Mouse (Mus musculus) gastrocnemius, adult 2 months (tissue): Measurements from ENCODE around the gene Bnip2. TPM values are rescaled to one million over a fixed set of nuclear protein-coding genes. Genes with fewer than 3 reads are reported as not detected.
A peak's percentile ranks its signal among the peaks of the same experiment; 100 is the strongest.

Experiments
- DNase-seq: peaks from one replicate; pipeline ENCODE4 v3.0.0; 2022
- H3K27ac ChIP-seq: fragments of 200-600 bp; 2 replicates; pipeline ENCODE4 v1.8.1; 2022; ENCODE audit warnings: mild to moderate bottlenecking
- H3K4me3 ChIP-seq: fragments of 200-600 bp; 2 replicates; pipeline ENCODE4 v1.8.1; 2022; ENCODE audit warnings: mild to moderate bottlenecking, moderate library complexity
- CTCF ChIP-seq: fragments of 200-600 bp; IDR thresholded peaks from 2 replicates; pipeline ENCODE4 v1.8.1; 2022; ENCODE audit warnings: antibody characterized with exemption, mild to moderate bottlenecking, moderate library complexity
- intact Hi-C: fragments of 180-260 bp; cut with DNase I; formaldehyde crosslinking; loops from one replicate; pipeline ENCODE4 v1.15.1; 2025
- total RNA-seq, 2 experiments: library from RNA; stranded (reverse); gene quantifications; 2 replicates each; pipeline ENCODE4 v1.2.3; 2021

The Bnip2 gene
- total RNA-seq, 2 experiments from 2014 or later = 80.0 to 99.7 TPM

DNA sequence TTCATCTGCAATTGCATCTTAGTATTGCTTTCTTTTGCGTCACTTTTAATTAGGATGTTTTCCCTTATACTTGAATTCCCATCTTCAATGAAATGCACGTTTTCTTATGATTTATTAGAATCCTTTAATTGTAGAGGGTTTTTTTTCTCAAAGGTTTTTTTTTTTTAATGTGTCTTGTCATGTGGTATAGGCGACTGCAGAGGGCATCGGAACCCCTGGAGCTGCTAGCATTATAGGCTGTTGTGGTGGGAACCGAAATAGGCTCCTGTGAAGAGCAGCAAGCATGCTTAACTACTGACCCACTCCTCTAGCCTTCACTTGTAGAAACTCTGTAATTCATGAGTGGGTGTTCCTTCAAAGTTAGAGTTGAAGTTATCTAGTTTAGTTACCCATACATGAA lies 1.1 kb downstream of the Bnip2 start:
- no peak for DNase-seq
- intact Hi-C loops = no loop called here
- TF ChIP-seq CTCF = no peak
- Histone ChIP-seq H3K27ac (peak overlapping the region; percentile 99), H3K4me3 (peak overlapping the region; percentile 100)

DNA sequence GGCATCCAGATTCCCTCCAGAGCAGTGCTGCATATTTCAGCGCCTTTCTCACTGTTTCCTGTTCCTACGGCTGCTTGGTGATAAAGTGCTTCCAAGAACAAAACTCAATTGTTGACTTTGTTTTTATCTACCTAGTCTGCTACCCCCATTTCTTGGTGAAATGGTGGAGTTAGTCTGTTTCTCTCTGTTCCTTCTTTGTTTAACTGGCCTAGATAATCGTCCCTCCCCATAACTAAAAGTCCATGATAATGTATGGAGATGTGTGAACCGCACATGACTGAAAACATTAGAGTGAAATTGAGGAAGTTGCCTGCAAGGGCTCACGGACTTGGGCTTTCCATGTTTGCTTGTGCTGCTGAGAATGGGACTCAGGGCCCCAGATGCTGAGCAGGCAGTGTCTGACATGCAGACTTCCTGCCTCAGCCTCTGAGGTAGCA lies 3.6 kb downstream of the Bnip2 start:
- TF ChIP-seq CTCF = no peak
- Histone ChIP-seq H3K27ac (peak overlapping the region; percentile 25; the same call in 1 of the 2 replicates), H3K4me3 (no peak overlapping the region)
- intact Hi-C loops = no loop called here
- no peak for DNase-seq

- intact Hi-C loops = no loop called here
- Histone ChIP-seq H3K4me3 (no peak overlapping the region), H3K27ac (no peak overlapping the region)
- no peak for DNase-seq
- no peak for TF ChIP-seq CTCF
Measured at GRCm38 (mm10) chr9:69993479-69993878, 4.2 kb downstream of the Bnip2 start.

GRCm38 (mm10) chr9:69994547-69994946 lies 5.3 kb downstream of the Bnip2 start:
- H3K4me3 ChIP-seq = no peak overlapping the region
- H3K27ac ChIP-seq = 0 out of 2 replicates have a peak overlapping the region, but pooled peaks have one; percentile 20
- intact Hi-C loops = loop anchor here (2.0 kb wide), 1 partner anchor 18 kb away; the partner anchor contains the start of gene Gtf2a2
- no peak for TF ChIP-seq CTCF
- DNase-seq = no peak

GRCm38 (mm10) chr9:69999318-69999717 lies 10.1 kb downstream of the Bnip2 start:
- no peak for DNase-seq
- H3K4me3 ChIP-seq = no peak overlapping the region
- no peak overlapping the region for H3K27ac ChIP-seq
- intact Hi-C loops = no loop called here
- peak; percentile 36 for TF ChIP-seq CTCF

DNA sequence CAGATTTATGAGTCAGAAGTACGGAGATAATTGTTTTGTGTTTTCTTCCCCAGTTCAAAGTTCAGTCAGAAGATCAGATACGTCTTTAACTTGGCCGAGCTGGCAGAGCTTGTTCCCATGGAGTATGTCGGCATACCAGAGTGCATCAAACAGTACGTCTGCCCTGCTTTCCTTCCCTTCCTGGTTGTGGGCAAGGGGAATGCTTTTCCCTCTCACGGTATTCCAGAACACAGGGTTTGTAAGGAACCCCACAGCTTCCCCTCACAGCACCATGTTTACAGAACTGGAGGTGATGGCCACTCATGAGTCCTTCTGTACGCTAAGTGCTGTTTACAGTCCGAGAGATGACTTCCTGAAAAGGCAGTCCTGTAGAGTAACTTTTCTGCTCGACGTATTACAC lies 14.2 kb downstream of the Bnip2 start:
- Histone ChIP-seq H3K4me3 (no peak overlapping the region), H3K27ac (no peak overlapping the region)
- no peak for TF ChIP-seq CTCF
- intact Hi-C loops = no loop called here
- DNase-seq = no peak

DNA sequence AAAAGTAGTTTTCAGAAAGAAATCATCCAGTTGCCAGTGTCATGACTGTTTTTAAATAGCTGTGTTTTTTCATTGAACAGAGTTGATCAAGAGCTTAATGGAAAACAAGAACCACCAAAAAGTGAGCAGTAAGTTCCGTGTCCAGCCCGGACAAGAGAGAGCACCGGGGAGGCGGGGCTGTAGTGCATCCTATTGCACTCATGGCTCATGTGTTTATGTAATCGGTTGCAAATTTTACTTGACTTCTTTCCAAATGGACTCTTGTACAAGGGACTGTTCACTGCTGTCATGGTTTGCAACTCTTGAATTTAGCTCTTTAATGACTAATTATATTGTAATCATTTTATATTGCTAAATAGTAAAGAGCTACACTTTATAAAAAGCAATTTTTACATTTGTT lies 17.7 kb downstream of the Bnip2 start:
- no peak overlapping the region for H3K27ac ChIP-seq
- TF ChIP-seq CTCF = no peak
- intact Hi-C loops = no loop called here
- no peak for DNase-seq
- no peak overlapping the region for H3K4me3 ChIP-seq

DNA sequence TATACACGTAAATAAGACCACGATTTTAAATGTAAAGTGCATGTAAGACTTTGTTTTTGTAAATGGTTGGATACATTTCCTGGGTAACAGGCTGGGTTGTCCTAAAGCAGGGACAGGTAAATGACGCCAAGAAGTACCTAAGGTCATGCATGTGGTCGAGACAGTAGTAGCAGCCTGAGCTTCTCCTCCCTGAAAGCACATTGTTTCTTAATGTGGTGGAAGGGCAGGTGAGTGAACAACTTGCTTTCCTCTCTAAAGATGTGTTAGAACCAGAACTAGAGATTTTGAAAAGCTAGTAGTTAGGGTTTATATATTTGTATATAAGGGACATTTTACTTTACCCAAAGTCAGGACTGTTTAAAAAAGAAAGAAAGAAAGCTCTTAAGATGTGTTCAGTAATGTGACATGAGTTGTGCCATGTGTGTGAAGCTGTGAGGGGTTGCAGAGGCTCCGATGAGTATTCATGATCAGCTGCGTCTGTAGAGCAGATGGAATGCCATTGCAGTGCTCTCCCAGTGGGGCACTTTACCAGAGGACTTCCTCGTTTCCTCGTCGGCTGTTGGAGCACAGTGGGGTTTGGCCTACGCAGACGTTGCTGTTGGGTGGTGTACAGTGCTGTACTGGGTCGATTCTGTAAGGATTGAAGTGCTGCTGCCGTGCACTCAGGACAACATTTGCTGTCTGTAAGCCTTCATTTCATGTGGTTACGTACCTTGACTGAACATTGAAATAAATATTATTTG lies 18.4 kb downstream of the Bnip2 start:
- no peak for TF ChIP-seq CTCF

GRCm38 (mm10) chr9:70009754-70010304 lies 20.6 kb downstream of the Bnip2 start:
- intact Hi-C loops = no loop called here
- Histone ChIP-seq H3K27ac (no peak overlapping the region), H3K4me3 (no peak overlapping the region)
- no peak for DNase-seq
- TF ChIP-seq CTCF = no peak

More for the DNA sequence above, 18.4 kb downstream of the Bnip2 start:
- Histone ChIP-seq H3K27ac (no peak overlapping the region), H3K4me3 (no peak overlapping the region)
- no peak for DNase-seq
- intact Hi-C loops = no loop called here

DNA sequence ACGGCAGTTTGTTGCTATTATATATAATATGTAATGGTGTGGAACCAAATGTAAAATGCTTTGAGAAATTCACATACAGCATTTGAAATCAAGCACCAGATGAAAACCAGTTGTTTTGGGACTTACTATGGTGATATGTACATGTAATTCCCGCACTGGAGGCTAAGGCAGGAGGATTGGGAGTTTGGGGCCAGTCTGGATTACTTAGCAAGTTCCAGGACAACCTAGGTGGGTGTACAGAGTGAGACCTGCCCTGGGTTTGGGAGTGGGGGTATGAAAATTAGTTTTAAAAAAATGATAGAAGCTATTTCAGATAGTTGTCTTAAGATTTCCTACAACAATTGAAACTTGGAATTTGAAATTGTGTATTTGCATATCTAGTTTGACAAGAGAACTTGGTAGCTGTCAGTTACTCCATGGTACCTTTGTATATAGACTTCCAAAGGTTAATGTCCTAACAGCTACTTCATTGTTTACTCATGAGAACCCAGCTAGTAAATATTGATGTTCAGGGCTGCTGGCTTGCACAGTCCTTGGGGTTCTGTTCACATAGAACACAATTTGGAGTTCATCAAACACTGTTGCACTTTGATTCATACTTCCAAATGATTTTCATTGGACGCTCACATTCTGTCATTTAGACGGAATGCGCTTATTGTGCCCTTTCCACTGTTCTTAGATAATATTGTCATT lies 21.7 kb downstream of the Bnip2 start:
- H3K4me3 ChIP-seq = no peak overlapping the region
- H3K27ac ChIP-seq = no peak overlapping the region
- no peak for DNase-seq
- no peak for TF ChIP-seq CTCF
- intact Hi-C loops = no loop called here

DNA sequence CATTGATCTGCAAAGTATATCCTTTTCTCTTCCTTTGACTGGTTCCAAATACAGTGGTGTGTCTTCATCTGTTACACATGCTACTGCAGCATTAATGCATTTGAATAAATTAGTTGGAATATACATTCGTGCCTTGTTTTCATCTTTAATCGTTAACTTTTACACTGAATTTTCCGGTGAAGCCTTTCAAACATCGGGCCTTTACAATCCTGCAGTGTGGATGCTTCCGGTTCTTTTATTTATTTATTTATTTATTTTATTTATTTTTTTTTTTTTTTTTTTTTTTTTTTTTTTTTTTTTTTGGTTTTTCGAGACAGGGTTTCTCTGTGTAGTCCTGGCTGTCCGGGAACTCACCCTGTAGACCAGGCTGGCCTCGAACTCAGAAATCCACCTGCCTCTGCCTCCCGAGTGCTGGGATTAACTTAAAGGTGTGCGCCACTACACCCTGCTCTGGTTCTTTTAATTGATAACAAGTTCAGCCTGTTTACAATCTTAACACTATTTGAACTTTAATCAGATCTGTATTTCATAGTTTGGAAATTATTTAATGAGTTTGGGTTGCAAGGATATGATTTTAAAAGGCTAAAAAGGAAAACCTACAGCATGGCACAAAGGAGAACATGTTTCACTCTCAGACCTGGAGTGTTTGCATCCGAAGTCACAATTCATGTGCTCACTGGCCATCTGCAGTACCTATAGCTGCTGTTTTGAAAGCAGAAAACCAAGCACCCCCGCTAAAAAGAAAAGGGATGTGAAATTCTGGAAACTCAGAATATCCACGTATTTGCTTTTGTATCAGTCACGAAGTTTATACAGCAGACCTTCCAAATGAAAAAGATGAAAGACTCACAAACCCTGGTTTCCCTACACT lies 22.5 kb downstream of the Bnip2 start:
- intact Hi-C loops = loop anchor here (2.0 kb wide), 1 partner anchor 17 kb away; no protein-coding TSS in a partner anchor
- no peak for DNase-seq
- Histone ChIP-seq H3K27ac (peak overlapping the region; percentile 92), H3K4me3 (peak overlapping the region; percentile 83)
- TF ChIP-seq CTCF = no peak

DNA sequence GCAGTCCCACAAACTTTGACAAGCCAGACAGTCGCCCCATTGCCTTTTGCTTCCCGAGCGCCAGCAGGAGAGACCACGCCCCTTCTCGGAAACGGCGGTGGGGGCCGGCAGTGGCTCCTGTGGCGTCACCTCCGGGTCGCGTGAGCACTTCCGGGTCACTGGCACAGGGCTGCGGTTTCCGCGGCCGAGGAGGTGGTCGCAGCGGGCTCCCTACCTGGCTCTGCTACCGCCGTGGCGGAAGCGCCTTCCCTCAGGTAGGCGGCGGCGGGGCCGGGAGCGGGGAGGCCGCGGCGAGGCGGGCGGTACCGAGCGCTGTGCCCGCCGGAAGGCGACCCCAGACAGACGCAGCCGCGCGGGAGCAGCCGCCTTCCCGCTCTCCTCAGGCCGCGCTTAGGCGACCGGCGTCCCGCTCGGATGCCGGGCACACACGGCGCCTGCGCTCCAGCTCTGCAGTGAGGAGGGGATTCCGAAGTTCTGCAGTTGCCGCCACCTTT lies 23.2 kb downstream of the Bnip2 start, which contains the start of gene Gtf2a2:
TSS of gene Gtf2a2 (plus strand) at position 143 of the 494 bp plus-strand sequence.
- Histone ChIP-seq H3K27ac (peak within 1 kb of the TSS; percentile 92), H3K4me3 (peak within 1 kb of the TSS; percentile 83)
- DNase-seq = peak; percentile 96
- TF ChIP-seq CTCF = no peak
- intact Hi-C loops = loop anchor here (2.0 kb wide), 1 partner anchor 18 kb away; no protein-coding TSS in a partner anchor
